Mouse (Mus musculus) spleen, adult 12 weeks (tissue): ENCODE measurements around the gene Pdzrn4.

Source experiments
- DNase-seq: peaks from one replicate; pipeline ENCODE4 v3.0.0; 2022; ENCODE audit warnings: low spot score

Pdzrn4 gene

DNA sequence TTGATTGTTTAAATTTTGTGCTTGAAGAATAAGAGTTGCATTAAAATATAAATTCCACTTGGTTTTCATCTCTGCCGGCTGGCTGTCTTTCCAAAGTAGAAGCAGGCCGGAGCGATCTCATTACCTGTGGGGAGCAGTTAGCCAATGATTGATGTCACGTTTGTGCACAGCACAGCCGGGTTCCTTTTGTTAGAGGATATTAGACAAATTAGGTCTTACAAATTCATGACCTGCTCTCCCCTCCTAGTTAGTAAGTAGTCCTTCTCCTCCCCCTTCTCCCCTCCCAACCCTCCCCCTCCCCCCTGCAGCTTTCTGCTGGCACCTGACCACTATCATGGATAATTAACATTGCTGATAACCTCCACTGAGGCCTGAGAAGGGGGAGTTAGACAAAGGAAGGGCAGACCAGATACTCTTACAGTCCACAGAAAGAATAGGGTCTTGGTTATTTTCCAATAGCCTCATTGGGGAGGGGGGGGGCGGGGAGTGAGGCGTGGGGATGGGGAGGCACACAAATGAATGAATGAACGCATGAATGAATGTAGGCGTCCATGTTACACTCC lies 103.7 kb downstream of the Pdzrn4 start:
- no peak for DNase-seq

DNA sequence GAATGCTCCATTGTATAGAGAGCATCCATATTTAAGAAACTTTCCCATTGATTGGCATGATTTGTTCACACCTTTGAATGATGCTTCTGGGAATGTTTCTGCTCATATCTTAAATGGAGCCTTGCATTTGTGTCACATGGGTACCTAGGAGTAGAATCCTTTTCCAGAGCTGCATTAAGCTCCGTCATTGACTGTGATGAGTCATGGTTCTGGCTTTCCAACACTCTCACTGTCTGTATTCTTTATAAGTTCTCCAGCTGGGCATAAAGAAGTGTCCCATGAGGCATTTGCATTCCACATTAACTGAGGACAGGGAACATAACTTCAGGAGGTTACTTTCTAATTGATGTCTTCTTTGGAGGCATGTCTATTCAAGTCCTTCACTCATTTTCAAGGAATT lies 106.1 kb downstream of the Pdzrn4 start:
- no peak for DNase-seq

DNA sequence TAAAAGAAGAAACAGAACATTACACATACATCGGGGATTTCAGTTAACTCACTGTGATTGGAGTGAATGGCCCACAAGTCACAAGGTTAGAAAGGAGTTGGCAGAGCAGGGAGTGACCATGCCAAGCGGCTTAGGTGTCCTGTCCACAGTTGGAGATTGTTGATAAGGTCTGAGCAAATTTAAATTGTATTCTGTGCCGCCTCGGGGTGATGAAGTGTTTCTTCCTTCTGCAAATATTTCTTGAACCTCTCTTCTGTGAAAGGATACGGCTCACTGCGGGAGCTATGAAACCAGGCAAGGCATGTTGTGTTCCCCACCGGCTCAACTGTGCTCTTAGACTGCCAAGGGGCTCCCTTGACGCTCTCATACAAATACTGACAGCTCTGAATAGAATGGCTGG lies 112.7 kb downstream of the Pdzrn4 start:
- no peak for DNase-seq

DNA sequence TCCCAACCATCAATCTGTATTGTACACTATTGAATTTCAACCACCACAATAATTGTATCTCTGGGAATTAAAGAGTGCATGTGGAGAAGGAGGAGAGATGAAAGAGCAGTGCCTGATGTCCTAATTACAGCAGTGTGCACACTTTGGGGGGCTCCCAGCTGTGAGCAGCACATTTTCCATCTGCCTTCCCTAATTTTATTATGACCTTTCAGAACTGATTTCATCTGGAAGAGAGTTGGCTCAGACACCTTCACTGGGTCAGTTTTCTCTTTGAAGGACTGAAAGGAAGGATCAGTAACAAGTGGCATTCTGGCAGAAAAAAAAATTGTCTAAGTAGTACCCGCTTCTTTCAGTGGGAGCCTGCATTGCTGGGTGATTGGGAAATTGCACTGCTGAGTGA lies 119.0 kb downstream of the Pdzrn4 start:
- no peak for DNase-seq

DNA sequence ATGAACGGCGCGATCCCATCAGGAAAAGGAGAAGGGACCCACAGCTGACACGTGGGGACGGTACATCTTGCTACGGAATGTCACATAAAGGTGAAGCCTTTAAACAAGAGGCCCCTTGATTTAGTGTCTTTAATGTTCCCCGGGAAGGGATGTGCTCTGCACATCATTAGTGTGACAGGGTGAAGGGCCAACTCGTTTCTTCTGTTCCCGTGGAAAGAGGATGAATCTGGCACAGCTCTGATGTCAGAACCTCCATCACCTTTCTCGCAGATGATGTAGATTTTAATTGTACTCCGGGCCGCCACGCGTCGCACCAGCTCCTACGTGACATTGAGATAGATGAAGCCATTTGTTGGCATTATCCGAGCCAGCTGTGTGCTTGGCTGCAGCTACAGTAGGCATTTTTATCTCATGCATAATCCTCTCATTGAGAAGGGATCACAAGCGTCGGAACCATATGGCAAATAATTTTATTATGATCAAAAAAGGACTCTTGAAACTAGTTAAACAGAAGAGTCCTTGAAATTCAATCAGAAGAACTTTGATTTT lies 124.1 kb downstream of the Pdzrn4 start:
- DNase-seq, result no peak

DNA sequence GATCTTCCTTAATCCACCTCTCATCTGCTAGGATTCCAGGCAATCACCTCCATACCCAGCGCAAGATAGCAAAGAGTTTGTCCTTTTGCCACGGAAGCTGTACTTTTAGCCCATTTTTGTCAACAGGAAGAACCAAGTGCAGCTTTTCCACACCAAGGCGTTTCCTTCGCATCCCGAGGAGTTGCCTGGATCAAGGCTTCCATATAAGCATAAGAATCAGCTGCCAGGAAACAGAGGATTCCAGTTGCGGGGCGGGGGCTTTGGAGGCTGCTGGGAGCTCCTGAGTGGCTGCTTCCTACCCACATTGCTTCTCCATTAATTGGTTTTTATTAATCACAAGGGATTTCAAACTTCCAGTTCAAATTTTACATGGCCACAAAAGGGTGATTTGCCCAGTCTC lies 125.0 kb downstream of the Pdzrn4 start:
- DNase-seq, result no peak

DNA sequence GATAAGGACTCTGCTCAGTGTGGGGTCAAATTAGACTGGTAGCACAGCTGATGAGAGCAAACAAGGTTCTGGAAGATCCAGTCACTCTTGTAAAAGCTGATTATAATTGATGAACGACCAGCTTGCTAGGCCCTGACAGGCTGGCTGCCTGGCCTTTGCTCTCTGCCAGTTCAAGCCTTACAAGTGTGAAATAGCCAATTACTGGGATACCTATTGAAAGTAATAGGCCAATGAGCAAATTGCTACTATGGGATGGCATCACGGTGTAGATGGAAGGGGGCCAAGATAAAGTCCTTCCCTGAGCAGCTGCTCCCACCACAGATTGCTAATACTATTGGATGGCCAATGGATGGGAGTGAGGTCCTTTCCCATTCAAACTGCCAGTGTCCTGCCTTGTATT lies 128.2 kb downstream of the Pdzrn4 start:
- no peak for DNase-seq

DNA sequence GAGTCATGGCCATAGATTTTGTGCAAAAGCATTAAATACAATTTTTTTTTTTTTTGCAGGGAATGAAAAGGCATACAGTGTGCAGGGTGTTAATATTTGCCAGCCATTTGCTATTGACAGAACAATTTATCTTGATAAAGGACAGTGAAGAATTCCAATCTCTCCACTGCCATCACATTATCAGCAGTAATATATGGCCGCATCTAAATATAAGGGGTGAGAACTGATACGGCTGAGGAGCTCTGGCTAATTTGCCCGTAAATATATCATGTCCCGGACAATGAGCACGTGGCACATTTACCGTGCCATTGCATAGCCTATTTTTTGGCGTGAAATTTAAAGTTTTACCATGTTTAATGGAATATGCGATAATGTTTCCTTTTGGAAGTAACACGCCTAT lies 128.7 kb downstream of the Pdzrn4 start:
- DNase-seq, result no peak

DNA sequence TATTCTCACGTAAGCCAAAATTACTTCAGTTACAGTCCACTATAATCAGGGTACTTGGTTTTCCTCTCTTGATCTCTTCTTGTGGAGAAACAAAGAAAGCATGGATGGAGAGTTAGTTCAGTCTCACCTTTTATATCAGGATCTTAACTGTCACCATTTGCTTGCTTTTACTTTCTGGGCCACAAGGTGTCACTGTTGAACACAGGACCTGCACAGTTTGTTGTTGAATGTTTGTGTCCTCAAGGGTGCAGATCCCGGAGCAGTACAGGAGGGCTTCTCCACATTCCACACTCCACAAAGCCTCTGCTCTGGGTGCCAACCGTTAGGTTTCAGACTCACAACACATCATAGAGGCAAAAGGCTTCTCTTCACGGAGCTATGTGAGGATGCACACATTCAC lies 130.1 kb downstream of the Pdzrn4 start:
- no peak for DNase-seq

DNA sequence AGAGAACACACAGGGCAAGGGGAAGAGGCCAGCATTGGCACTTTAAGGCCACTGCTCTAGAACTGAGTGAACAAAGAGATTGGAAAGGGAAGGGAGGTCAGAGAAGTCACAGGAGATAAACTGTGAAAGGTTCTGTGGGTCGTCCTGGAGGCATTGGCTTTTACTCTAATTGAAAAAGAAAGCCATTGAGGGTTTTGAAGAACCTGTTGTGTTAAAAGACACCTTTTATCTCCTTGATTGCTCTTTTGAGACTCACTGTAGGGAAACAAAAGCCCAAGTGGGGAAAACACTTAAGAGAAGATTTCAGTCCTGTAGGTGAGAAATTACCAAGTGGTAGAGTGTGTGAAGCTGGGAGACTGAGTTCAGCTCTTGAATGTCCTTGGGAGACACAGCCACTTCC lies 146.6 kb downstream of the Pdzrn4 start:
- no peak for DNase-seq

DNA sequence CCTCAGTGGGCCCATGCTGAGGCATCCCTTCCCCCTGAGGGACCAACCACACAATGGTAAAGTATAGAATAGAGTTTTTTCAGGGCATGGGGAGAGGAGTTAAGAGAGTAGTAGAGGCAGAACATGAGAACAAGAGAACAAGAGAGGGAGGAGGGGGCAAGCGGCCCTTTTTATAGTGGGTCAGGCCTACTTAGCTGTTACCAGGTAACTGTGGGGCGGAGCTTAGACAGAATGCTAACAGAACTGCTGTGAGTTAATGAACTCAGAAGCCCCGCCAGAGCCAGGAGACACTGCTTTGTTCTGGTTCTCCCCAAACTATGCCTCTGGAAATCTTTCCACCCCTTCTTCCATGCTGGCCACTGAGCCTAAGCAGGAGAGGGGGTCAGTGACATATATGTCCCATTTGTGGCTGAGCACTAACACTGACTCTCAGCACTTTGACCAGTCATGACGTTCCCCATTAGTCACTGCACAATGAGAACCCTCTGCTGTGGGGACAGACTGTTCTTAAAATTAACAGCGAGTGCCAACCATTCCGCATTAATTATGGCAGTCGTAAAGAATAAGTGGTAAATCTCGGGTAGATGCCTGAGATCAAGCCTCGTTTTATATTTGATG lies 150.7 kb downstream of the Pdzrn4 start:
- DNase-seq, result no peak

DNA sequence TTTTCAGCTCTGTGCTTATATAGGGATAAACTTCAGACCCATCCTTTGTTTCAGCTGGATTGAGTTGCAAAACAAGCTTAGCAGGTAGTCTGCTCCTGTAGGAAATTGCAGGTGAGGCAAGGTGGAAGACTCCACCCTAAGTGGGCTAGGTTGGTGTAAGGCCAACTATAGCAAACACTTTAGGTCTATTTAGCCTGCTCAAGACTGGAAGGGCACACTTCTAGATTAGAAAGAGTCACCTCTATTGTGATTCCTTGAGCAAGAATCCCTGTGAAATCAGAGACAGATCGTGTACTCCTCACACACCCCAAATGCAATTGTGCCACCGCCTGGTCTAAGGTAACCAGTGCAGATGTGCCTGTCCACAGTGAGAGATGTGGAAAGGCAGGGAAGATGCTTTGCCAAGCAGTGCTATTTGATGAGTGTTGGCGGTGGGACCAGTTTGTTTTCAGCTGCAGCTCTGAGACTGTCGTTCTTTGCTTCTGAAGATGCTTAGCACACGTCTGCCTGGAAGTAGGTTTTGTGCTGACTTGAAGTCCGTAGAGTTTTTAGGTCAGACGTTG lies 158.4 kb downstream of the Pdzrn4 start:
- DNase-seq, result no peak

DNA sequence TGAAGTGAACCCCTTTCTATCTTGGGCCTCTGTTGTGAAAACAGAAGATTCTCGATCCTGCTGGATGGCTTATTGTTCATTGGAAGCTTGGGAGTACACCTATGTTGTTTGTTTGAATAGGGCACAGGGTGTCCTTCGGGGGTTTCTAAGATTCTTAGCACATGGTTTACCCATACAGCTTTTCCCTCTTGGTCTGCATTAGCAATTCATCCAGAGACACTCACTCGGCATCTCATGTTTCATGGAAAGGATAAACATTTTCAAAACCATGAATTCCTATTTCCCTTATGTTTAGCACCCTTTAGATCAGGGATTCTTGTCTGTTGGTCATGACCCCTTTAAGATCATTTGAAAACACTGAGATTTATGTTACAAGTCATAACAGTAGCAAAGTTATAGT lies 159.0 kb downstream of the Pdzrn4 start:
- no peak for DNase-seq

DNA sequence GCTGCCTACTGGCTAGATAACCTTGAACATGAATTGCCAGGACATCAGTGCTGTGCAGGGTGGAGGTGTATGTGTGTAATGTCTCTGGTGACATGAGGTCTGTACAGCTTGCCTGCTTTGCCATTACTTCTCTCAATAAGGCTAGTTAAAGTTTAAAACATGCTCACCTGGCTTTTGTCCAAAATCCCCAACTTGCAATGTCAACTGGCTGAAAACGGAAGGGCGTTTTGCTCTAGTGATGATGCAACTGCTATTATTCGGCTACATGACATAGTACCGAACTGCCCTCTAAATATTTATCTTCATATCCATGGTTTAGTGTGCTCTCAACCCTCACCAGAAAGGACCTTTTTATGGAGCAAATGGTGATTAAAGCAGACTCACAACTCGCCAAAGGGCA lies 161.9 kb downstream of the Pdzrn4 start:
- no peak for DNase-seq

DNA sequence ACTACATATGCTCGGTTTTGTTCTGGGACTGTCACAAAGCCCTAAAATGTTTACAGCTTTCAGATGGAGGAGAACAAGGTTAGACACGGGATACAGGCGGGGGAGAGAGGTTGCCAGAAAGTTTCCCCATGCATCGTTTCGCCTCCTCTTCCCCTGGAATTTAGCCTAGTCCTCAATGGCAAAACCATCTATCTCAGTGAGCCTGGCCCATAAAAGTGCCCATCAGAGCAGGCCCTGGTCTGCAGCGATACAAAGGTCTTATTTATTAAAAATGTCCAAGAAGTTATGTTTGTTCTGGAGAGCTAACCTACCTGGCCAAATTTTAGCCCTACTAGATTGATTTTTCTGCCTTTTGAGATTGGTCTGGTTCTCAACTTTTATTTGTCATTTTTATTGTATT lies 165.5 kb downstream of the Pdzrn4 start:
- DNase-seq, result no peak

DNA sequence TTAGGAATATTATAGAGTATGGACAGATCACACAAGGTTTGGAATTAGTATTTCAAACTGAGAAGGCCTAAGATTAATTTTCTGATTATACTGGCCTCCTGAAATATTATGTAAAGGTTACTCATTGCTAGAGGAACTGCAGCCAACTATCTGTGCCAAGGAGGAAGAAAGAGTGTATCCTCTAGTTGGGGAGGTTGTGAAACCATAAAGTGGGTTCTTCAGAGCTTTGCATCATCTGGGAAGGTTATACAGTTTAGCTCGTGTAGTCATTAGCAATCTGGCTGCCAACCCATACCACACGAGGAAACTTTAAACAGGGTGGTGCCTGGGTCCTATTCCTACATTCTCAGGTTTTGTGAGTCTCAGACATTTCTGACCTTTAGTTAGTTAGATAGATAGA lies 166.9 kb downstream of the Pdzrn4 start:
- DNase-seq, result no peak

DNA sequence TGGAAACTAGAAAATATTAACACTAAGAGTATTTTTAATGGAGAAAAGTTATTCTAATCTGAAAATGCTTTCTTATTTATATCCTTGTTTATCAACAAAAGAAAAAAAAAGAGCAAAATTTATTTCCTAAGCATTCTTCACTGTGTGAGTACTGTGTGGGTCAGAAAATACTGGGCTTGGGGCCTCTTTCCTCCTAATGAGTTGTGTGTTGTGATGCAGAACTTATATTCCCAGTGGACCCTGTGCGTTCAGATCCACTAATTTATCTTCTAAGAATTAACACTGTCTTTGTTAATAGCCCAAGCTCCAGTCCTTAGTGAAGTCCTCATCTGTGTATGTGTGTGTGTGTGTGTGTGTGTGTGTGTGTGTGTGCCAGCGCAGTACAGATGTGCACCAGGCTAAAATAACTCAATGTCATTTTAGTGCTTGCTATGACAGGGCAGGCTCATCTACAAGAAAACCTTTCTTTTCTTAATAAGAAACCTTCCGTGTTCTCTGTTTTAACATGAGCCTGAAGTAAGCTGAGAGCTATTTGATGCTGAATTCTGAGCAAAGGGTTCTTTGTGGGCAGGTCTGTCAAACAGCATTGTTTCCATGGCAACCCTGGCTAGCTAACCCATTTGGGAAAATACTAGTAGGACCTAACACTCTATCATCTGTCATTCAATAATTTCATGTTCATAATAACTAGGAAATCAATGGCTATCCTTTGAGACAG lies 174.0 kb downstream of the Pdzrn4 start:
- DNase-seq, result no peak

DNA sequence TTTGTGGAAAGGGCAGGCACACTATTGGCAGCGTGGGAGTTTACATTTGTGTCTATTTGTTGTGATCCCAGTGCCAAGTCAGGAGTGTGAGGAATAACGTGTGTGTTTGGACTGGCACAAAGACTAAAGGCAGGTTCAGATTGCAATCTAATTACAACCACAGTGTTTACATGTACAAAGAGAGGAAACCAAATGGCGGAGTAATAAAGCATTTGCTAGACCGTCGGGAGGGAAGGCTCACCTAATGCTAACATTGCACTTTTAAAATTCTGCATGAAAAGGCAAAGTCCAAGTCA lies 174.5 kb downstream of the Pdzrn4 start:
- DNase-seq, result no peak

DNA sequence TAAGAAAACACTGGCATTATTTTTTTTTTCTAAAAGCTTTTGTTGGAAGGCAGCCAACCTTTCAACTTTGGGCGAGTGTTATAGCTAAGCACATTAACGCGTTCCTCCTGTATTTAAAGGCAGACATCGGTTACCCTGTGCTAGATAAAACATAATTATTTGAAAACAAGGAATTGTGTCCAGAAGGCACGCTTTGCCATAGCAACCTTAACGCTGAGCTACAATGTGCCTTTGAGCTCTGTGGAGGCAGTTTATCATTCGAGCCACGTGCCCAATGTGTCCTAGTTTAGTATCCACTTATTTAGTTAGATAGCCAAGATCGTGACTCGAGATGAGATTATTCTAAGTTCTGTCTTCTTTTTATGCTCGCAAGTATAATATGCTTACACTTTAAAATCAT lies 180.8 kb downstream of the Pdzrn4 start:
- no peak for DNase-seq

DNA sequence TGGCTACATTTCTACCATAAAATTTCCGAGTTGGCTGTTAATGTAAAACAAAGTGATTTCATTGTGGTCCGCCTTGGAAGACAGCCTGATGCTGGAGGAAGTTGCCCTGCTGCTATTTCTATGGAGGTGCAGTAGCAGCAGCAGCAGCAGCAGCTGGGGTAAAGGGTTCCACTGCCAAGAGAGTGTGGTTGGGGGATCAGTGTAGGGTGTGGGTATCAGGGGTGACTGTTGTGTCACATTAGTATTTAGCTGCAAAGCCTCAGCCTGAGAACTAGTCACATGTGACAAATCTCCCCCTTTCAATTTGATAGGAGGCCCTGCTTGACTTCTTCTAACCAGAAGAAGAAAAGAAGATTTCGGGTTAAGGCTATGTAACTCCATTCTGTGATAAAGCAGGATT lies 183.5 kb downstream of the Pdzrn4 start:
- DNase-seq, result no peak

DNA sequence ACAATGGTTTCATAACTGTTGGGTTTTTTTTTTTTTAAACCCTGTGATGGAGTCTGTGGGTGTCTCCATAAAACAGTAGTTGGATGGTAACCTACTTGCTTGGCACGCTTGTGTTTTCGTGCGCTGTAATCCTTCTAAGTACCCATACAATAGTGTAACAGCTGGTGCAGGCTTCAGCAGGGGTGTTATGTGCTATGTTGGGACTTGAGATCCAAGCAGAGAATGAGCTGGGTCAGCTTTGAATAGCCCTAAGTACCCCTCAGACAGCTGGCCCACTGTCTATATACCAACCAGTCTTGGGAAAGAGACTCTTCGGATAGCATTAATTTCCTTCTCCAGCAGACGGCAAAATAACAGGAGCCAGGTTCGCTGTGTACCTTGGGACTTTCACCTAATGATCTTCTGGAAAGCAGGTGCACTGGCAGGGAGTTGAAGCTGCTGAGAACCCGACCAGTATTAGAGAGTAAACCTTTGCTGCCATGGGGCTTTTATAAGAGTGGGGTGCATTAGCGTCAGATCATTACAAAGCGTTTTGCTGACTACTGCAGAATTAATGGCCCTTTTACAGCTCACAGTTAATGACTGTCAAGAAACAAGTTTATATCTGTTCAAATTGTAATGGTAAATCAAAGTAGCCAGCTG lies 184.2 kb downstream of the Pdzrn4 start:
- no peak for DNase-seq

DNA sequence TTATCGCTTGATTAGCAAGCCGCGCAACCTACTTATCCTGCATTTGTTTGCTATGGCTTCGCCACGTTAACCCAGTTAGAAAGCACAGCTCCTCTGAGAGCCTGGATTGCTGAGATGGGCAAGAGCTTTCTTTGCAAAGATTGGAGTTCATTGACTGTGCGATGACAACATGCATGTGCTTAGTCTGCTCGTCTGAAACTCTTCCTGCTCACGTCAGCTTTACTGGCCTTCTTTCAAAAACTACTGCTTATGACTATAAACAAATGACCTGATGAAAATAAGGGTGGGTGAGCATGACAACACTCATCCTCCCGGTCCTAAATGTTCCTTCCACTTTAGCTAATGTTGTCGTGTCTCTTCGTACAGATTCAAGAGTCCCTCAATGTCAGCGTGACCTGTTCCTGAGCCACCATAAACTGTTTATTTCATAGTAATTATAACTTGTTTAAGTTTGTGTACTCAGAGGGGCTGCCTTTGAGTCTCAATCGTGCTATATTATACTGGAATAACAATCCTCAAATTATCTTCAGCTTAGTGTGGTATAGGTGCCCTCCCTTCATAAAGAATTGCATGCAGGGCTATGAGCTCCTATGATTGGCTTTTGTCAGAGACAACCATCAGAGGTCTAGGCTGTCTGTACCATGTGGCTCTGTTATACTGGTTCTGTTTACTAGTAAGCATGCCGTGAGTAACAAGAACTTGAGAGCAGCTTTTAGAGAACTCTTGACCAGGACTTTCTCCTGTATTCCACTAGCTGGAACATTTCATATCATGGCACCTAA lies 187.9 kb downstream of the Pdzrn4 start:
- no peak for DNase-seq
